Mouse (Mus musculus): ENCODE results near the gene Dcps.

DNA sequence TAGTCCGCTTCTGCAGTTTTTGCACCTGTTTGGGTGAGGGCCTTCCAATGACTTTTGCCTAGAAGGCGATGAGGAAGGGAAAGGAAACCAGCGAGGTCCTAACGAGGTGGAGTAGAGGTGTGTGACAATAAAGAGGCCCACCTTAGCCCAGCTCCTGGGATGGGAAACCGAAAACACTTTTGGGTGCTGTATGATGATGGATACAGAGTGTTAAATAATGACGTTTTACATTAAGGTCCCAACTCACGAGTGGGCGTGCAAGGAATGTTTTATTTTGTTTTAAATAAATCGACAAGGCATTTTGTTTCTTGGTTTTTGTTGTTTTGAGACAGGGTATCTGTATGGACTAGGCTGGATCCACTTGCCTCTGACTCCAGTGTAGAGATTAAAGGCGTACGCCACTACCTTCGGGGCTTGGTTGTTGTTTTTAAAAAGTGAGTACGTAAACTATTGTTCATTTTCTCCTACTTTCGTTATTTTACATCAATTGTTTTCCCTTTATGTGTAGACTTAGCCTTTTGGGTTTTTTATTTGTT lies 331 bp upstream of the Dcps start:
- TF ChIP-seq POLR2A (IDR thresholded peaks at IDR 0.05; ENCODE audit: borderline replicate concordance, control insufficient read depth, low read depth, low read length) (no peak), CTCF (IDR thresholded peaks at IDR 0.05; ENCODE audit: control insufficient read depth, insufficient read depth, low read length) (no peak)

Measured in bone marrow, adult 2 months (tissue).